Mouse (Mus musculus) heart, postnatal 0 days (tissue): ENCODE results near the gene Ccdc30.

Experiments used
- CTCF ChIP-seq: IDR thresholded peaks from 2 replicates; pipeline ENCODE4 v1.5.1; 2016; ENCODE audit warnings: antibody characterized with exemption, control low read depth, low read depth
- EP300 ChIP-seq: IDR thresholded peaks from 2 replicates; pipeline ENCODE4 v1.6.1; 2016; ENCODE audit warnings: antibody characterized with exemption, low read depth

- TF ChIP-seq CTCF = no peak
- no peak for TF ChIP-seq EP300
Observed at GRCm38 (mm10) chr4:119453128-119453527, 37.8 kb upstream of the Ccdc30 start.
